Mouse (Mus musculus) left cerebral cortex, postnatal 36 days (tissue): ENCODE measurements at regions not wholly inside any gene's neighbourhood (a gene's known extent, or its start where the extent isn't known, plus 50 kb on each side); places are given as distances from the start of the nearest gene placed in this dataset.
A peak's percentile ranks its signal among the peaks of the same experiment; 100 is the strongest.
"Not testable (repeated sequence)": the region's sequence is repeated elsewhere in the genome, so short reads cannot be mapped to it uniquely, and the experiment has no call there.

Experiments used
- DNase-seq, 2 experiments: peaks; one replicate each; pipeline ENCODE4 v3.0.0; 2021 to 2022; ENCODE audit warnings: low spot score in 2 of 2, mixed read lengths in 1 of 2
- intact Hi-C: fragments of 180-260 bp; cut with DNase I; formaldehyde crosslinking; loops from one replicate; pipeline ENCODE4 v1.15.1; 2025

DNA sequence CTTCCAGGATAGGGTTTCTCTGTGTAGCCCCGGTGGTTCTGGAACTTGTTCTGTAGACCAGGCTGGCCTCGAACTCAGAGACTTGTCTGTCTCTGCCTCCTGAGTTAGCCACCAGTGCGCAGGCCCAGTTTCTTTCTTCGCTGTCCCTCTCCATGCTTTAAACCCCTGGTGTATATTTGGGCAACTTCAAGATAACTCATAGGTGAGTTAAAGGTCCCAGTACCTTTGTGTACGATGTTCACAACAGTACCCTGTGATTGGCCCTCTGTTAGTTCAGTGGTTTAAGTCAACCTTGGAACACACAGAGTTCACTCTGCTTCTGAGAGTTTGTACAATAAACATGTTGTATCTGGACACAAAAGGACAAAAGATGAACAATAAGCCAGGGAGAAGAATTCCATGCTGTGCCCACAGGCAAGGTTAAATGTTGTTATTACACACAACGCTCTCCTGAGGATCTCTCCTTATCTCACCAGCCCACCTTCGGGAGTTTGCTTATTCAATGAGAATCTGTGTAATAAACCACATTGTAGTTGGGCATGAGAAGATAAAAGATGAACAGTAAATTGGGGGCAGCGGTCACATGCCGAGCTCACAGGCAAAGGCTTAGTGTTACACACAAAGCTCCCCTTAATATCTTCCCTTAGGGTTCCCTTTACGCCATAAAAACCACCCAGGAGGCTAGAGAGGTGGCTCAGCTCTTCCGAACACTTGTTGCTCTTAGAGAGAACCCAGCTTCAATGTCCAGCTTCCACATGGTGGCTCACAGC is 78.6 kb upstream of the Cpsf6 start:
- no peak for DNase-seq
- intact Hi-C loops, result no loop called here

DNA sequence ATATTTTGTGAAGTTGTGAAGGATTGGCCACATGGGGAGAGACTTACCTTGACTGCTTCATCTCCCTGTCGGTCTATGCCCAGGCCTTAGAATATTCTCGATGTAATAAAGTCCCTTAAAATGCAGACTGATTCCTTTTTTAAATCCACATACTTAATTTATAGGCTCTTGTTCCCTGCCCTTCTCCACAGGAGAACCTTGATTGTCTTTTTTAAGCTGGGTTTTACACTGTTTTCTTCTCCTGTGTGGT is 77.8 kb upstream of the Cpsf6 start:
- intact Hi-C loops, result no loop called here
- no peak for DNase-seq

DNA sequence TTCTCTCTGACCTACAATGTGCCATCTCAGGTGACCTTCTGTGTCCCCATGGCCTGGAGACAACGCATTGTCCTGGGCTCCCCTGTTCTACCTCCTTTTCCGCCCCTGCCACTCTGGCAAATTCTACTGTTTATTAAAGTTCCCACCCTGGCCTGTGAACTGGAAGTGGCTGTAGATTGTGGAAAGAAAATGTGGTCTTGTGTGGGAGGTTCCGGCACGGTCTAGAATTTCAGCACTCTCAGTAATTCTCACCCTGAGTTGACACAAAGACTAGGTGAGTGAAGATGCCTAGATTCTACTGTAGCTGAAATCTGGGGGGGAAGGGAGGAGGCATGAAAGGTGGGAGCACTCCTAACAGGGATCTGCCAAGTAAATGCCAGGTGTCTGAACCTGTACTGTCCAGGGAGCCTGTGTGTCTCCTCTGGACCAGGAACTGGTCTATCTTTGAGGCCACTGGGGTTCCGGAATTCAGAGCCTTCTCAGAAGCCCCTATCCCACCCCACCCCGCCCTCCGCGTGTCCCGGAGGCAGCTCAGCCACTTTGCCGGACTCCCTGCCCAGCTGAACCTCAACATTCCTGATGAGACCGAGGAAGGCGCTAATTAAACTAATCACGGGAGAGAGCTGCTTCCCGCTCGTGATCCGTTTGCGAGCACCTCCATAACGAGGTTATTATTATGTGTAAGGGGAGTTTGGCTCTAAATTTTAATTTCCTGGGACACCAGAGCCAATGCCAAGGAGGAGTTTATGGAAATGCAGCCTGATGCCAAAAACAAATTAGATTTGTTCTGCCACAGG is 77.3 kb upstream of the Cpsf6 start:
- no peak for DNase-seq
- intact Hi-C loops, result no loop called here

- intact Hi-C loops, result no loop called here
- DNase-seq, result no peak
Measured at GRCm38 (mm10) chr10:117456427-117456826, 76.6 kb upstream of the Cpsf6 start.

- peak; percentile 18 to 25 for DNase-seq
- intact Hi-C loops, result loop anchor here (2.0 kb wide), 1 partner anchor 221 kb away; no protein-coding TSS in a partner anchor
Measured at GRCm38 (mm10) chr10:117455595-117456302, 75.9 kb upstream of the Cpsf6 start.

DNA sequence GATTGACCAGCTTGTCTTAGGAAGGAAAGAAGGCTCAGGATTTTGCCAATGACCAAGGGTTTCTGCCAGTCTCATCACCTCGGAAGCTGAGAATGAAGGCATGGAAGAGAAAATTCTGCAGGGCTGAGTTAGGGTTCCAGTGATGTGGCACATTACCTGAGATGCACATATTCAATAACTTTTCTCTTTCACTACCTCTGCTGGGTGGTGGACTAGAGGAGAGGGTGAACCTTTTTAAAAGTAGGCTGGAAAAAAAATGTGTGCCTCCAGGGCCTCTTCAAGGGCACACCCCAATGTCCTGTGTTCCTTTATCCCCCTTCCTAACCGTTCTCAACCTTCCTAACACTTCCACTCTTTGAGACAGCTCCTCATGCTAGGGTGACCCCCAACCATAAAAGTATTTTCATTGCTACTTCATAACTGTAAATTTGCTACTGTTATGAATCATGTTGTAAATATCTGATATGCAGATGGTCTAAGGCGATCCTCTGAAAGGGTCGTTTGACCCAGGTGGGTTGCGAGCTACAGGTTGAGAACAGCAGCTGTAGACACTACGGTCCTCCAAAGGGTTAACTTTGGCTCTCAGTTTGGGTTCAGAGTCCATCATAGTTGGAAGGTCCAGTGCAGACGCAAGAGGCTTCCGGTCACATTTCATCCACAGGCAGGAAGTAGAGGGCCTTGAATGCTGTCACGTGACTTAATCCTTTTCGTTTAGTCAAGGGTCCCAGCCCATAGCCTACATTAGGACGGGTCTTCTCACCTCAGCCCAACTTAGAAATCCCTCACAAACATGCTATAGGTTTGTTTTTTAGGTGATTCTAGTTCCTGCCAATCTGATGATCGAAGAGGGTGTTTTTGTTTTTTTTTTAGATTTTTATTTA is 75.1 kb upstream of the Cpsf6 start:
- intact Hi-C loops, result loop anchor here (2.0 kb wide), 1 partner anchor 222 kb away; no protein-coding TSS in a partner anchor

DNA sequence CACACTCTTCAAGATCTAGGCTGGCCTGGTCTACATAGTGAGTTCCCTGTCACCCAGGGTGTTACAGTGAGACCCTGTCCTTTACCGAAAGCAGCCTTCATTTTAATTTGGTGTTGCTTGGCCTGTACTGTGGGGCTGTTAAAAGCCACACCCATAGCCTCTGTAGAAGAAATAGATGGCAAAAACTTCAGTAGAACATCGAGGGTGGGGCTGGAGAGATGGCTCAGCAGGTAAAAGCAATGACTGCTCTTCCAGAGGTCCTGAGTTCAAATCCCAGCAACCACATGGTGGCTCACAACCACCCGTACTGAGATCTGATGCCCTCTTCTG is 74.3 kb upstream of the Cpsf6 start:
- intact Hi-C loops, result loop anchor here (2.0 kb wide), 1 partner anchor 223 kb away; no protein-coding TSS in a partner anchor
- DNase-seq, result no peak

More for the DNA sequence above, 75.1 kb upstream of the Cpsf6 start:
- DNase-seq, result no peak

DNA sequence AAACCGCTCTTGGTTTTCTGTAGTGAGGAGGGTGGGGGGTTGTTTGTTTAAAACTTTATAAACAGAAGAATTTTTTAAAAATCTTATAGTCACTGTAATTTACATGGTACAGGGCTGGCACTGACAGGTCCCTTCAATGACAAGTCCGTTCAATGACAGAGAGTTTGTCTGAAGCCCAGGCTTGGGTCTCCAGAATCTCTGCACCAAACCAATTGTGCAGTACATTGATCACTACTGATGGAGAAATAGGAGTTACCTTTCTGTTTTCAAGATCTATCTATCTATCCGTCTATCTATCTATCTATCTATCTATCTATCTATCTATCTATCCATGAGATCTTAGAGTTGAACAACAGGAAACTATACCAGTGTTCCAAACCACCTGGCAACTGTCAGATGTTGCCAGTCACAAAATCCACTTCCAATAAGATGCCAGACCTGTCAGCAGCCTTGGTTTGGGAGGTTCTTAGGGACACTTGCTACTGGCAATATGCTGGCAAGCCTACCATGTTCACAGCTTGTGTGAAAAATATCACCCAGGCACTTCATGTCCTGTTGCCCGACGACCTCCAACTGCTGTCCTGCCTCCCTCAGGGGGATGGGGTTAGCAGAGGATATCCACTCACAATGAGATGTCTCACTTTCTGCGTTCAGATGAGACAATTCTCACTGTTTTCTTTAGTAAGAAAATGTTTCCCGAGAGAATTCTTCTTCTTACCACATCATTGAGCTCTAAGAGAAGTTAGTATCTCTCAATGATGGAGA is 73.8 kb upstream of the Cpsf6 start:
- DNase-seq, result no peak
- intact Hi-C loops, result loop anchor here (2.0 kb wide), 1 partner anchor 223 kb away; no protein-coding TSS in a partner anchor

DNA sequence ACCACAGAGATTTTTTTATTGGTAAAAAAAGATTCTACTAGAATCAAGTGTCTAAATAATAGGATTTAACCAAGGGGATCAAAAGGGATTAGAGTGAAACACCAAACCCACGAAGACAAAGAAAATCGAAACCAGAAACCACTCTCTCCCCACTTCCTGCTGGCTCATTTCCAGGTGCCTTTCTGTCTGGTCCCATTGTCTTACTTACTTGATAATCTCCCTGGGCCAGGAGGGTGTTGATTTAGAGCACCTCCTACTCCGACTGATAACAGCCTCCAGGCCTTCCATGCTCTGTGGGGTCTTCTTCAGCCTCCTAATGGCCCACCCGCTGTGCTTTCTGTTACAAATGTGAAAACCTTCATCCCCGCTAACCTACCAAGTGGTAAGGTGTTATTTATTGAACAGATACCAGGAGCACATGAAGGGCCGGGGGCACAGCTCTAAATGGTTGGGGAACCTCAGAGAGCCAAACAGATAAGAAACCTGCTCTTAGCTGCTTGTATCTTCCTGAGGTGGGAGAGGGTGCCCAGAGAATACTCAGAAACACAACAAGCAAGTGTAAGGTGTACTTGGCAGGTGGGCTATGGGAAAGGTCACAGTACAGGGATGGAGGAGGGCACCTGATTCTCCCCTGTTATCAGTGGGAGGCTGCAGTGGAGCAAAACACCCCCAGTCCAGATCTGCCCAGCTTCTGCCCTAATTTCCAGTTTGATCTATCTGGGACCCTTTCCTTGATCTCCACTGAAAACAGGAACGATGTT is 72.6 kb upstream of the Cpsf6 start:
- intact Hi-C loops, result no loop called here
- no peak for DNase-seq

- no peak for DNase-seq
- intact Hi-C loops, result no loop called here
Measured at GRCm38 (mm10) chr10:117451396-117452185, 71.8 kb upstream of the Cpsf6 start.

DNA sequence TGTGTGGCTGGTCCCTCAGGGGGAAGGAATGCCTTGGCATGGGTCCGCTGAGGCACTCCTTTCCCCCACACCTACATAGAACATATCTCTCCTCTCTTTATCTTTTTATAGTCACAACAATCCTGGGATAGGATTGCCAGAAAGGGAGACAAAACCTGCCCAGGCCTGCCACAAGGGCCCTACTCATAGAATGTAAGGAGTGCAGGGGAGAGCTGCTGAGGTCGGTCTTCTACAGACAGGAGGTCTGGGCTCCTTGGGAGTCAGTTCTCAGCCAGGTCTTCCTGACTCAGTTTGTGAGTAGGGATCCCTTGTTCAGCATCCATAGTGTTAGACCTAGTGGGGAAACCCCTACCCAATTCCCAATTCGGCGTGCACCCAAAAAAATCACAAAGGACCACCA is 70.8 kb upstream of the Cpsf6 start:
- intact Hi-C loops, result no loop called here
- DNase-seq, result no peak

DNA sequence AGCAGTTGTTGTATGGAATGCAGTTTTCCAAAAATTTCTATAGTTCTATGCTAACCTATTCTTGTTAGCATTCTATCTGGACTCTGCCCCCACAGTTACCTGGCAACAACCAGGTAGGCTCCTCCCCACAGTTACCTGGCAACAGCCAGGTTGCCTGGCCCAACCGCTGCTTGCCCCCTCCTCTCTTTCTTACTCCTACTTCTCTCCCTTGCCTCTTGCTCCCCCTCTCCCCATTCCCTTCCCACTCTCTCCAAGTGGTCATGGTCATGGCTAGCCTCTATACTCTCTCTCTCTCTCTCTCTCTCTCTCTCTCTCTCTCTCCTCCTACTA is 70.4 kb upstream of the Cpsf6 start:
- intact Hi-C loops, result no loop called here
- no peak for DNase-seq

- DNase-seq, result no peak
- intact Hi-C loops, result no loop called here
Measured at GRCm38 (mm10) chr10:117449416-117450239, 69.8 kb upstream of the Cpsf6 start.

DNA sequence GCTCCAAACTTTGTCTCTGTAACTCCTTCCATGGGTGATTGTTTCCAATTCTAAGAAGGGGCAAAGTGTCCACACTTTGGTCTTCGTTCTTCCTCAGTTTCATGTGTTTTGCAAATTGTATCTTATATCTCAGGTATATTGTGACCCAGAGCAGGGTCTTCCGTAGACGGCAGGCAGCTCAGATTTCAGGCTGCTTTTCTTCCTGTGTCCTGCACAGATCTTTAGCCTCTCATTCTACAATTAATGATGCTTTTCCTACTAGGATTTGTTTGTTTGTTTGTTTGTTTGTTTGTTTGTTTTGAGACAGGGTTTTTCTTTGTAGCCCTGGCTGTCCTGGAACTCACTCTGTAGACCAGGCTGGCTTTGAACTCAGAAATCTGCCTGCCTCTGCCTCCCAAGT is 69.0 kb upstream of the Cpsf6 start:
- DNase-seq, intact Hi-C loops: not testable (repeated sequence)

- intact Hi-C loops, result no loop called here
Measured at GRCm38 (mm10) chr10:117447626-117448025, 67.8 kb upstream of the Cpsf6 start.

DNA sequence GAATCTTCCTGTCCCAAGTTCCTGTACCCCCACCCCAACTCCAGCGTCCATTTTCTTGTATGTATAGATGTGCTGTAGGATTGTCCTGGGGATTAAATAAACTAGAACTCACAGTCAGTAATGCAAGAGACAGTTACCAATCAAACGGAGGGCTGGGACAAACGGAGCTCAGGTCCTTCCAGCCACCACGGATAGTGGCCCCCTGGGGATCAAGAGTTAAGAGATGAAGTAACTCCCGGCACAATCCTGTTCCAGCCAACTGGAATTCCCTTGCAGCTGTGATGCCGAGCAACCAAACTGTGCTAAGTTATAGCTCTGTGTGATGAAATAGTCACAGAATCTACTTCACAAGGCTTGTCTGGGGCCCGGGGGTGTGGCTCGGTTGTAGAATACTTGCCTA is 67.4 kb upstream of the Cpsf6 start:
- DNase-seq, result no peak
- intact Hi-C loops, result no loop called here

More at GRCm38 (mm10) chr10:117447626-117448025, 67.8 kb upstream of the Cpsf6 start:
- DNase-seq, result no peak

GRCm38 (mm10) chr10:117446776-117447175 is 67.0 kb upstream of the Cpsf6 start:
- intact Hi-C loops, result no loop called here
- no peak for DNase-seq
